Mouse (Mus musculus): ENCODE data around the gene Slc35d3.

Gene Slc35d3

GRCm38 (mm10) chr10:19850998-19851691, at the start of gene Slc35d3:
Gene Slc35d3, minus strand, starts transcription at chr10:19851459.
- peak; percentile 61 for DNase-seq (ENCODE audit: low read depth)

GRCm38 (mm10) chr10:19900191-19900590, 48.9 kb upstream of the Slc35d3 start:
- DNase-seq (ENCODE audit: low read depth) = no peak

- peak; percentile 69 for DNase-seq (ENCODE audit: low read depth)
Observed at GRCm38 (mm10) chr10:19893976-19894375, 42.7 kb upstream of the Slc35d3 start.

- no peak for DNase-seq (ENCODE audit: low read depth)
Observed at GRCm38 (mm10) chr10:19893146-19893545, 41.9 kb upstream of the Slc35d3 start.

GRCm38 (mm10) chr10:19891686-19892085, 40.4 kb upstream of the Slc35d3 start:
- DNase-seq (ENCODE audit: low read depth) = no peak

GRCm38 (mm10) chr10:19889908-19890307, 38.6 kb upstream of the Slc35d3 start:
- no peak for DNase-seq (ENCODE audit: low read depth)

GRCm38 (mm10) chr10:19886249-19886648, 35.0 kb upstream of the Slc35d3 start:
- DNase-seq (ENCODE audit: low read depth) = peak; percentile 33

- no peak for DNase-seq (ENCODE audit: low read depth)
Observed at GRCm38 (mm10) chr10:19884409-19884808, 33.1 kb upstream of the Slc35d3 start.

- no peak for DNase-seq (ENCODE audit: low read depth)
Observed at GRCm38 (mm10) chr10:19880437-19880836, 29.2 kb upstream of the Slc35d3 start.

GRCm38 (mm10) chr10:19879161-19879560, 27.9 kb upstream of the Slc35d3 start:
- no peak for DNase-seq (ENCODE audit: low read depth)

GRCm38 (mm10) chr10:19877679-19878078, 26.4 kb upstream of the Slc35d3 start:
- no peak for DNase-seq (ENCODE audit: low read depth)

- DNase-seq (ENCODE audit: low read depth) = no peak
Observed at GRCm38 (mm10) chr10:19877257-19877656, 26.0 kb upstream of the Slc35d3 start.

GRCm38 (mm10) chr10:19876669-19877068, 25.4 kb upstream of the Slc35d3 start:
- no peak for DNase-seq (ENCODE audit: low read depth)

- DNase-seq (ENCODE audit: low read depth) = no peak
Observed at GRCm38 (mm10) chr10:19875346-19875745, 24.1 kb upstream of the Slc35d3 start.

- no peak for DNase-seq (ENCODE audit: low read depth)
Observed at GRCm38 (mm10) chr10:19855597-19856306, 4.5 kb upstream of the Slc35d3 start.

GRCm38 (mm10) chr10:19853609-19854008, 2.4 kb upstream of the Slc35d3 start:
- no peak for DNase-seq (ENCODE audit: low read depth)

GRCm38 (mm10) chr10:19852776-19853175, 1.5 kb upstream of the Slc35d3 start:
- DNase-seq (ENCODE audit: low read depth) = no peak

GRCm38 (mm10) chr10:19850544-19850997, 688 bp downstream of the Slc35d3 start:
- DNase-seq (ENCODE audit: low read depth) = peak; percentile 43

- peak; percentile 20 for DNase-seq (ENCODE audit: low read depth)
Observed at GRCm38 (mm10) chr10:19849771-19850365, 1.4 kb downstream of the Slc35d3 start.

GRCm38 (mm10) chr10:19848928-19849770, 2.1 kb downstream of the Slc35d3 start:
- DNase-seq (ENCODE audit: low read depth) = peak; percentile 11

- DNase-seq (ENCODE audit: low read depth) = no peak
Observed at GRCm38 (mm10) chr10:19839836-19840235, 11.4 kb downstream of the Slc35d3 start.

All from naive thymus-derived CD4-positive, alpha-beta T cell, adult 2 months (primary cell).